Mouse (Mus musculus) neural tube, embryonic 15.5 days (tissue): ENCODE data around the gene Lysmd2. TPM values are rescaled to one million over a fixed set of nuclear protein-coding genes. Genes with fewer than 3 reads are reported as not detected.
"Not testable (repeated sequence)": the region's sequence is repeated elsewhere in the genome, so short reads cannot be mapped to it uniquely, and the experiment has no call there.

ENCODE experiments used
- ATAC-seq: fragments of 200-750 bp; cut with Nextera tagmentation; 2 replicates; pipeline ENCODE4 v1.8.0; 2017; ENCODE audit warnings: mild to moderate bottlenecking, moderate TSS enrichment, moderate library complexity; ENCODE audit not compliant: low FRiP score
- H3K27ac ChIP-seq: fragments of 300-500 bp; sonication (generic); replicated peaks from 2 replicates; pipeline ENCODE4 v1.5.1; 2015; ENCODE audit warnings: mild to moderate bottlenecking, inconsistent platforms
- H3K27me3 ChIP-seq: fragments of 300-500 bp; sonication (generic); replicated peaks from 2 replicates; pipeline ENCODE4 v1.6.1; 2015; ENCODE audit warnings: inconsistent platforms
- H3K36me3 ChIP-seq: fragments of 300-500 bp; sonication (generic); 2 replicates; pipeline ENCODE4 v1.6.1; 2015; ENCODE audit warnings: inconsistent platforms
- H3K4me1 ChIP-seq: fragments of 300-500 bp; sonication (generic); 2 replicates; pipeline ENCODE4 v1.6.1; 2015; ENCODE audit warnings: inconsistent platforms
- H3K4me2 ChIP-seq: fragments of 300-500 bp; sonication (generic); 2 replicates; pipeline ENCODE4 v1.6.1; 2015; ENCODE audit warnings: inconsistent platforms, mild to moderate bottlenecking, moderate library complexity
- H3K4me3 ChIP-seq: fragments of 300-500 bp; sonication (generic); replicated peaks from 2 replicates; pipeline ENCODE4 v1.5.1; 2015; ENCODE audit warnings: mild to moderate bottlenecking, inconsistent platforms
- H3K9ac ChIP-seq: fragments of 300-500 bp; sonication (generic); replicated peaks from 2 replicates; pipeline ENCODE4 v1.6.1; 2015; ENCODE audit warnings: mild to moderate bottlenecking, inconsistent platforms
- H3K9me3 ChIP-seq: fragments of 300-500 bp; sonication (generic); replicated peaks from 2 replicates; pipeline ENCODE4 v1.6.1; 2016; ENCODE audit warnings: inconsistent platforms
- WGBS: fragments of 180-500 bp; shearing (Covaris S2); methylation state at CpG from one replicate; pipeline ENCODE4 v1.1.7; 2015; ENCODE audit warnings: mixed read lengths; 5-methylcytosine and 5-hydroxymethylcytosine counted together
- polyA plus RNA-seq: library from polyadenylated mRNA; unstranded; fragments of >200 nt; fragmentation: Nextera tagmentation; extraction: Ambion mirVana; gene quantifications from 2 replicates; pipeline ENCODE4 v1.2.1, GENCODE M21; 2015

Lysmd2 gene
- polyA plus RNA-seq, 1 experiment from 2014 or later = 39.5 TPM

DNA sequence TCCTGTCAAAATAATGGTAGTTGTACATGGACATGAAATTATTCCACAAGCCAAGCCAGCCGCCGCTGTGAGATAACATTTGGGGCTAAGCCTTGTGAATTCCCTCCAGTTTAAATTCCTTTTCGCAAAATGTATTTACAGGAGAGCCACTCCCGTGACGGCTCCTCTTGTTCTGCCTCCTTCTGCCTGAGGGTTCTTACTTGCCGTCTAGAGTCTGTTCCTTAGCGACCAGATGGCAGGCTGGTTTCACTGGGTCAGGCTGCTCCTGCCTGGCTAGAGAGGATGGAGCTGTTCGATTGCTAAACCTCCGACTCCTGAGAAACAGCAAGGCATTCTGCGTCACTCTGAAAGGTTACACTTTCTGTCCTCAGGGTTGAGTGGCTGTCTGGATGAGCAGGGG lies 6.6 kb downstream of the Lysmd2 start:
- Histone ChIP-seq H3K4me2 (no peak overlapping the region), H3K27me3 (no peaks in the 10 kb centered on the region), H3K9me3 (no peaks in the 10 kb centered on the region), H3K9ac (no peak overlapping the region), H3K36me3 (0 out of 2 replicates have a peak, but pooled peaks cover 3% of the 10 kb centered on the region), H3K27ac (no peak overlapping the region), H3K4me1 (peaks cover 16% of the 10 kb centered on the region; the same call in 1 of the 2 replicates), H3K4me3 (no peak overlapping the region)
- no peak for ATAC-seq
- 66% methylated on average over 10 of the region's 10 CpGs for WGBS

- Histone ChIP-seq H3K27ac (no peak overlapping the region), H3K4me1 (0 out of 2 replicates have a peak, but pooled peaks cover 14% of the 10 kb centered on the region), H3K4me2 (no peak overlapping the region), H3K36me3 (peaks cover 6% of the 10 kb centered on the region; the same call in 1 of the 2 replicates), H3K9me3 (no peaks in the 10 kb centered on the region), H3K27me3 (no peaks in the 10 kb centered on the region), H3K4me3 (no peak overlapping the region), H3K9ac (no peak overlapping the region)
- 55% methylated on average over 1 of the region's 1 CpGs for WGBS
- ATAC-seq = no peak
Observed at GRCm38 (mm10) chr9:75632902-75633301, 7.4 kb downstream of the Lysmd2 start.

GRCm38 (mm10) chr9:75633603-75634002 lies 8.1 kb downstream of the Lysmd2 start:
- H3K36me3 ChIP-seq = peaks cover 6% of the 10 kb centered on the region; the same call in 1 of the 2 replicates
- H3K27ac ChIP-seq = no peak overlapping the region
- H3K9ac ChIP-seq = no peak overlapping the region
- H3K4me2 ChIP-seq = no peak overlapping the region
- no peak for ATAC-seq
- 0 out of 2 replicates have a peak, but pooled peaks cover 14% of the 10 kb centered on the region for H3K4me1 ChIP-seq
- 77% methylated on average over 8 of the region's 8 CpGs for WGBS
- no peak overlapping the region for H3K4me3 ChIP-seq
- no peaks in the 10 kb centered on the region for H3K27me3 ChIP-seq
- no peaks in the 10 kb centered on the region for H3K9me3 ChIP-seq

DNA sequence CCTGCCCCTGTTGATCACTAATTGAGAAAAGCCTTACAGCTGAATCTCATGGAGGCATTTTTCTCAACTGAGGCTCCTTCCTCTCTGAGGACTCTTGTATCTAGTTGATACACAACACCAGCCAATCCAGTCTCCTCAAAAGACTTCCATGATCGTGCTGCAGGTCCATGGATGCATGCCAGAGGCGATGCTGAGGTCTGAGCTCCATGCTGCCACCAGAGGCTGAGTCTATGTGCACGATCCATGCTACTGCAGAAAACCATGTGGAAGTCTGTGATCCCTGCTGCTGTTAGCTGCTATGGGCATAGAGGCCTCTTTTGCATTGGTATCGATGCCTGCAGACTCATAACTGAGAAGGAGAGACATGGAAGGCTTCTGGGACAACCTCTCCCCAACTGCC lies 8.7 kb downstream of the Lysmd2 start:
- 0 out of 2 replicates have a peak, but pooled peaks cover 12% of the 10 kb centered on the region for H3K4me1 ChIP-seq
- no peak overlapping the region for H3K4me2 ChIP-seq
- H3K36me3 ChIP-seq = peaks cover 6% of the 10 kb centered on the region; the same call in 1 of the 2 replicates
- H3K9ac ChIP-seq = no peak overlapping the region
- WGBS = 81% methylated on average over 4 of the region's 4 CpGs
- no peaks in the 10 kb centered on the region for H3K9me3 ChIP-seq
- H3K27me3 ChIP-seq = no peaks in the 10 kb centered on the region
- H3K27ac ChIP-seq = no peak overlapping the region
- ATAC-seq = no peak
- H3K4me3 ChIP-seq = no peak overlapping the region

- Histone ChIP-seq H3K36me3 (peaks cover 75% of the 10 kb centered on the region), H3K4me1 (no peaks in the 10 kb centered on the region), H3K27me3 (no peaks in the 10 kb centered on the region), H3K9me3 (no peaks in the 10 kb centered on the region), H3K9ac (no peak overlapping the region), H3K4me2 (no peak overlapping the region), H3K4me3 (no peak overlapping the region), H3K27ac (no peak overlapping the region)
- 88% methylated on average over 3 of the region's 3 CpGs for WGBS
- ATAC-seq = no peak
Observed at GRCm38 (mm10) chr9:75645405-75645804, 19.9 kb downstream of the Lysmd2 start.

DNA sequence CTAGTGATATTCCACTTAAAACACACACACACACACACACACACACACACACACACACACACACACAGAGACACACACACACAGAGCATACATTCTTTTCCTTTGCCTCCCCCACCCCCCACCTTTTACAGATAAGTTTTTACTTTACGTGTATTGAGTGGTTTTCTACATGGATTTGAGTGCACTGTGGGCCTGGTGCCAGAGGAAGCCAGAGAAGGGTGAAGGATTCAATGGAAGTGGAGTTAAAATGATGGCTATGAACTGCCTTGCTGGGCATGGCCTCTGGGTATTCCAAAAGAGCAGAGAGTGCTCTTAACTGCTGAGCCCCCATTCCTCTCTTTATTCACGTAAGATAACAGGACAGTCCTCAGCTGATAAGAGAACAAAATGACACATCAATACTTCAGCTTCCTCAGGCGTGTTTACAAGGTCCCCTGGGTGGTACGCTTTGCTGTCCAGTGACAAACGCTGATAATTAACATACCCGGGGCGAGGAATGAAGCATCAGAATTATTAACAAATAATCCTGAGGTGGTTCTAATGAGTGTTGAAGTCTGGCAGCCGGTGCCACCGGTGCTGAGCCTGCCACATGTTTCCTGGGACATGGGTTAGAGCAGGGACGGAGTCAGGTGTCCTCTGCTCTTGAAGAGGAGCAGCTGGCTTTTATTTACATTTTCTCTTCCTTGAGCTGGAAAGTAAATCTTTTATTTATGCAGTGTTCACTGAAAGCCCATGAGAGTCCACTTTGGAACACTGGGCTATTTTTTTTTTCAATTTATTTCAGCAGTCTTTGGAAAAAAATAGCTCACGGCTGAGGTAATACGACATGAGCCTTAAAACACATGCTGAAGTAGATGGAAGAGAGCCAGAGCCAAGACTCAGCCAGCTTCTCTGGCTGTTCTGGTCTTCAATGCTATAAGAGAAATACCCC lies 28.7 kb downstream of the Lysmd2 start:
- WGBS = 44% methylated on average over 12 of the region's 12 CpGs

DNA sequence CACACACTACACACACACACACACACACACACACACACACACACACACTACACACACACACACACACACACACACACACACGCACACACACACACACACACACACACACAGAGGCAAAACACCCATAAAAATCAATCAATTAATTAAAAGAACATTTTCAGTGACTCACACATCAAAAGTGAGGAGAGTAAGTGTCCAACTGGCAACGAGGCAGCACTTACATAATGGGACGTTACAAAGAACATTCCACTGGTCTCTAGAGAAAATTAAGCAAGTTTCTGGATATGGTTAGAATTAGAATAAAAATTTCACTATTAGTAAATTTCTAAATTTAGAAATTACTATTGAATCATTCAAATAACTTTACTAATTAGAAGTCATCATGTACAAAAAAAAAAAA lies 30.9 kb downstream of the Lysmd2 start:
- H3K4me1 ChIP-seq, H3K4me2 ChIP-seq, ATAC-seq, H3K27ac ChIP-seq, H3K9me3 ChIP-seq, H3K4me3 ChIP-seq, H3K27me3 ChIP-seq, H3K9ac ChIP-seq: not testable (repeated sequence)
- peaks cover 66% of the 10 kb centered on the region for H3K36me3 ChIP-seq
- 82% methylated on average over 3 of the region's 3 CpGs for WGBS

More for the DNA sequence above, 28.7 kb downstream of the Lysmd2 start:
- ATAC-seq = no peak
- Histone ChIP-seq H3K9me3 (no peaks in the 10 kb centered on the region), H3K4me1 (no peaks in the 10 kb centered on the region), H3K36me3 (peaks cover 60% of the 10 kb centered on the region), H3K27me3 (no peaks in the 10 kb centered on the region), H3K4me3 (no peak overlapping the region), H3K27ac (no peak overlapping the region), H3K4me2 (no peak overlapping the region), H3K9ac (no peak overlapping the region)

GRCm38 (mm10) chr9:75660917-75661316 lies 35.4 kb downstream of the Lysmd2 start:
- H3K4me3 ChIP-seq = no peak overlapping the region
- peaks cover 58% of the 10 kb centered on the region for H3K36me3 ChIP-seq
- no peak overlapping the region for H3K27ac ChIP-seq
- no peak overlapping the region for H3K4me2 ChIP-seq
- H3K4me1 ChIP-seq = no peaks in the 10 kb centered on the region
- no peaks in the 10 kb centered on the region for H3K9me3 ChIP-seq
- H3K9ac ChIP-seq = no peak overlapping the region
- H3K27me3 ChIP-seq = no peaks in the 10 kb centered on the region
- ATAC-seq = no peak
- 94% methylated on average over 8 of the region's 8 CpGs for WGBS

GRCm38 (mm10) chr9:75665364-75665763 lies 39.8 kb downstream of the Lysmd2 start:
- no peaks in the 10 kb centered on the region for H3K4me1 ChIP-seq
- 72% methylated on average over 6 of the region's 6 CpGs for WGBS
- H3K4me3 ChIP-seq = no peak overlapping the region
- H3K27ac ChIP-seq = no peak overlapping the region
- H3K4me2 ChIP-seq = no peak overlapping the region
- H3K9me3 ChIP-seq = no peaks in the 10 kb centered on the region
- H3K9ac ChIP-seq = no peak overlapping the region
- no peak for ATAC-seq
- H3K36me3 ChIP-seq = peaks cover 60% of the 10 kb centered on the region
- no peaks in the 10 kb centered on the region for H3K27me3 ChIP-seq

DNA sequence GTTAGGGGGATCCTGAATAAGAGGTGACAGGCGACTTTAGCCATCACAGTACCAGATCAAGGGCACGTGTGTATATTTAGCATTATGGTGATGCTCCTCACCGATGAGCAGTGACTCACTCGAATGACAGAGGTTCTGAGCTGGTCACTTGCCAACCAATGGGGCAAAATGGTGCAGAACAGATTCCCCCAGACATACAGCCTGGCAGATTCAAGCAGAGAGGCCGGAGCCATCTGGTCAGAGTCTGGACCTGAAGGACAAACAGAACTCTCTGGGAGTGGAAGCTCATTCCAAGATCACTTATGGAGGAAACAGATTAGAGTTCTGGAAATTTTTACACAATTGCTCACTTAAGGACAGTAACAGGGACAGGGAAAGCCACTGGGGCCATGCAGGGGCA lies 41.1 kb downstream of the Lysmd2 start:
- H3K27me3 ChIP-seq = no peaks in the 10 kb centered on the region
- 77% methylated on average over 5 of the region's 5 CpGs for WGBS
- no peaks in the 10 kb centered on the region for H3K9me3 ChIP-seq
- H3K4me1 ChIP-seq = no peaks in the 10 kb centered on the region
- H3K36me3 ChIP-seq = peaks cover 55% of the 10 kb centered on the region
- H3K4me3 ChIP-seq = no peak overlapping the region
- H3K9ac ChIP-seq = no peak overlapping the region
- no peak for ATAC-seq
- H3K27ac ChIP-seq = no peak overlapping the region
- no peak overlapping the region for H3K4me2 ChIP-seq

GRCm38 (mm10) chr9:75672769-75673168 lies 47.2 kb downstream of the Lysmd2 start:
- peaks cover 81% of the 10 kb centered on the region for H3K36me3 ChIP-seq
- ATAC-seq = no peak
- 68% methylated on average over 6 of the region's 6 CpGs for WGBS

DNA sequence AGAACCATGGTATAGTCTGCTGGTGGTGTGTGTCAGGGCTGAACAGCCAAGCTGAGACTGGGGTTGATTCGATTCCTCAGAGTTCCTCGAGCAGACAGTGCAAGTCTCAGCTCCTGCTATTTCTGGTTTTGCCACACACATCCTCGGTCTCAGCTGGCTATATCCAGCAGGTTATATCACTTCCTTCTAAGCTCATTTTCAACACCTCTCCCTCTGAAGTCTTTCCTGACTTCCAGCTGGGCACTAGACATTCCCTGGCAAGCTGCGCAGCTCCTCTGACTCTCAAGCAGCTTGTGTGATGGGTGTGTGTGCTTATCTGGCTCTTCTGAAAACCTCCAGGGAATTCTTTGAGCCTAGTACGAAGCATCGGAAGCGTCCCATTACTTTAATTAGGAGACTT lies 50.7 kb downstream of the Lysmd2 start:
- H3K9me3 ChIP-seq = no peaks in the 10 kb centered on the region
- 84% methylated on average over 7 of the region's 7 CpGs for WGBS
- H3K9ac ChIP-seq = no peak overlapping the region
- peaks cover 62% of the 10 kb centered on the region for H3K36me3 ChIP-seq
- H3K4me3 ChIP-seq = no peak overlapping the region
- no peaks in the 10 kb centered on the region for H3K27me3 ChIP-seq
- ATAC-seq = no peak
- no peak overlapping the region for H3K4me2 ChIP-seq
- H3K27ac ChIP-seq = no peak overlapping the region
- H3K4me1 ChIP-seq = peaks cover 9% of the 10 kb centered on the region; the same call in 1 of the 2 replicates

More at GRCm38 (mm10) chr9:75672769-75673168, 47.2 kb downstream of the Lysmd2 start:
- no peak overlapping the region for H3K4me2 ChIP-seq
- no peak overlapping the region for H3K4me3 ChIP-seq
- H3K27ac ChIP-seq = no peak overlapping the region
- no peaks in the 10 kb centered on the region for H3K27me3 ChIP-seq
- no peaks in the 10 kb centered on the region for H3K4me1 ChIP-seq
- no peak overlapping the region for H3K9ac ChIP-seq
- no peaks in the 10 kb centered on the region for H3K9me3 ChIP-seq
